Mouse (Mus musculus) testis, postnatal 14 days (tissue): ENCODE data around the gene Zfp335.

Experiments
- DNase-seq: peaks from one replicate; pipeline ENCODE4 v3.0.0; 2021; ENCODE audit warnings: low spot score

Zfp335 gene

GRCm38 (mm10) chr2:164911086-164912048 is at the start of gene Zfp335:
Zfp335 (minus strand) TSS chr2:164911757.
- DNase-seq: peak; percentile 95

GRCm38 (mm10) chr2:164960716-164961441 is 49.3 kb upstream of the Zfp335 start, which contains the start of gene Slc12a5:
Slc12a5 (plus strand) TSS chr2:164960802.
- DNase-seq: peak; percentile 79

- DNase-seq: no peak
Observed at GRCm38 (mm10) chr2:164957548-164958315, 46.2 kb upstream of the Zfp335 start.

DNA sequence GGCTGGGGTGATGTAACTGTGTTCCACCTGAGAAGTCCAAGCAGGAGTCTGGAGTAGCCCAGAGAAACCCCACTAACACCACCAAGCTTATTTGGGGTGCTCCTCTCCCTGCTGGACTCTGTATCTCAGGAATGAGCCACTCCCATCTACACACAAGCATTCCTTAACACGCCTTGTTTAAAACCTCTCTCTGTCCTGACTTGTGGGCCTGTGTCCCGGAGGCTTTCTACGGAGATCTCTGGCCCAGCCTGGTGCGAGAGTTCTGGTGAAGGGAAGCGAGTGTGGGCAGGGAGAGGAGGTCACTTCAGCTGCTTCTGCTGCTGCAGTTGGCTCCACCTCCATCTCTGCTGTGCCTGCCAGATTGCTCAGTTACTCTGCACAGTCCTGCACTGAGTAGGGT is 44.6 kb upstream of the Zfp335 start:
- DNase-seq: no peak

- no peak for DNase-seq
Observed at GRCm38 (mm10) chr2:164955725-164956124, 44.2 kb upstream of the Zfp335 start.

DNA sequence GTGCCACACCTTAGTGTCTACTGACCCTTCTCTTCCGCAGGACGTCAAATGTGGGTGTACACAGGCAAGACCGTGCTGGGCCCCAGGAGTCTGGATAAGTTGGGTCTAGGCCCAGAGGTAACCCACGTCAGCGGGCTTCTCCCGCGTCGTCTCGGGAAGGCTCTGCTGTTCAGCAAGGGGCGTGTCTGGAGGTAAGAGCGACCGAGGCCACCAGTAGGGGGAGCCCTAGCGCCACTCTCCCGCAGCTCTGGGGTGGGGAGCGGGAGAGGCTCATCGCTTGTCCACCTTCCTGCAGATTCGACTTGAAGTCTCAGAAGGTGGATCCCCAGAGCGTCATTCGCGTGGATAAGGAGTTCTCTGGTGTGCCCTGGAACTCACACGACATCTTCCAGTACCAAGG is 41.7 kb upstream of the Zfp335 start:
- peak; percentile 73 for DNase-seq

DNA sequence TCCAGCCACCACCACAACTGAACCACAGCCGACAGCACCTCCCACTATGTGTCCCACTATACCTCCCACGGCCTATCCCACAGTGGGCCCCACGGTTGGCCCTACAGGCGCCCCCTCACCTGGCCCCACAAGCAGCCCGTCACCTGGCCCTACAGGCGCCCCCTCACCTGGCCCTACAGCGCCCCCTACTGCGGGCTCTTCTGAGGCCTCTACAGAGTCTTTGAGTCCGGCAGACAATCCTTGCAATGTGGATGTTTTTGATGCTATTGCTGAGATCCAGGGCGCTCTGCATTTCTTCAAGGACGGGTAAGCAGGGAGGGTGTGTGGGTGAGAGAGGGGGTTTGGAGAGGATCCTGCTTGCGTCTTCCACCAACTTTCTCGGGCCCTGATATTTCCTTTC is 40.9 kb upstream of the Zfp335 start:
- DNase-seq: no peak

GRCm38 (mm10) chr2:164951745-164952144 is 40.2 kb upstream of the Zfp335 start:
- peak; percentile 46 for DNase-seq

DNA sequence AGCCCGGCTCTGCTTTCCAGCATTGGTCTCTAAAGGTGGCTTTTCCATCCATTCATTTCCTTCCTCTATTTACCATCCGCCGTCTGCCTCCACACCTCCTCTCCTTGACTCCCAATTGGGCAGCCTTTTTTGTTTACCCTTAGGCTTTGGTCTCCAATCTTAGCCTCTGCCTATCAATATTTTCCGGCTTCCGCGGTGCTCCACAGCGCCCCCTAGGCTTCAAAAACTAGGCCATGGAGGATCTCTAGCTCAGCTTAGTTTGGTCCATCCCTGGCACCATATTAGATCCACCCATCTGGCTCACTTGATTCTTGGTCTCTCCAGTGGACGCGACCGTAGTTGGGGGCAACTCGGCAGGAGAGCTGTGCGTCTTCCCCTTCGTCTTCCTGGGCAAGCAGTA is 38.9 kb upstream of the Zfp335 start:
- peak; percentile 42 for DNase-seq

- no peak for DNase-seq
Observed at GRCm38 (mm10) chr2:164948962-164949361, 37.4 kb upstream of the Zfp335 start.

GRCm38 (mm10) chr2:164947930-164948329 is 36.4 kb upstream of the Zfp335 start:
- no peak for DNase-seq

DNA sequence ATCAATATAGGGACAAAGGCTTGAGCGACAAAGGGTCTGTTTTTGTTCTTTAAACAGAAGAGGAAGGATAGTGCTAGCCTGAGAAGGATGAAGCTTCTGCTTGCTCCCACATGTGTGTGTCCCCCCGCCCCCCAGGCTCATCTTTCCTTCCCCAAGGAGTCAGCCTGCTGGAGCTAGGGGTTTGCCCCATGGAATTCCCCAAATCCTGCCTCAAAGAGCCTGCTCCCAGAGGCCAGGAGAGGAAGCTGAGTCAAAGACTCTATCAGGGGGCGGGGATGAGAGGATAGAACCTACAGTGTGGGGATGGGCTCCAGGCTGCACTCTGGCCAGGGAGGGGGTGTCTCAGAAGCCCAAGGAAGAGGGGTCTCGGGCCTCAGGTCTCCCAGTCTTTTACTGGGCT is 35.9 kb upstream of the Zfp335 start:
- no peak for DNase-seq

DNA sequence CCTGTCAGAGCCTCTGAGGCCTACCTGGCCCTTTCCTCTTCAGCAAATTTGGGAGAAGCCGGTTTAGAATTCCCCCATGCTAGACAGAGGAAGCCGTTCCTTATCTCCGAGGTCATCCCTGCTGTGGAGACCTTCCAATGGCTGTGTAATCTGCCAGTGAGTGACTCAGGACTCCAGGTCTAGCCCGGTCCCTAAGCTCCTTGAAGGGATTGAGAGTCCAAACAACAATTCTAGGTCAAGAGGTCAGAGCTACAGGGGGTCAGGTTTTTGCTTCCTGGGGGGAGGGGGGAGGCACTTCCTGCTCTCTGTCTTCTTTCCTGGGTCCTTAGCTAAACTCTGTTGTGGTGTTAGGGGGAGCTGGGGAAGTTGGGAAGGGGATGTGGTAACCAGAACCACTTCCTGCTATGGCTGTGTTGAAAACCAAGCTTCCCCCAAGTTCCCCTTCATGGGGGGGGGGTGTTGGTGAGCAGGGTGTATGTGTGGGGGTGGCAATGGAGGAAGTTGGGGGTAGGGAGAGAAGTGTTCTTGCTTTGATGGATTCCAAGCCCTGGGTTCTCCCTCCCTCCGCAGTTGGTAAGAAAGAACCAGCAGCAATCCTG is 31.2 kb upstream of the Zfp335 start:
- DNase-seq: no peak

- DNase-seq: no peak
Observed at GRCm38 (mm10) chr2:164940140-164940830, 28.7 kb upstream of the Zfp335 start, which contains the start of gene Mmp9. Mmp9 (plus strand) TSS chr2:164940780.

GRCm38 (mm10) chr2:164939106-164939505 is 27.5 kb upstream of the Zfp335 start:
- no peak for DNase-seq

DNA sequence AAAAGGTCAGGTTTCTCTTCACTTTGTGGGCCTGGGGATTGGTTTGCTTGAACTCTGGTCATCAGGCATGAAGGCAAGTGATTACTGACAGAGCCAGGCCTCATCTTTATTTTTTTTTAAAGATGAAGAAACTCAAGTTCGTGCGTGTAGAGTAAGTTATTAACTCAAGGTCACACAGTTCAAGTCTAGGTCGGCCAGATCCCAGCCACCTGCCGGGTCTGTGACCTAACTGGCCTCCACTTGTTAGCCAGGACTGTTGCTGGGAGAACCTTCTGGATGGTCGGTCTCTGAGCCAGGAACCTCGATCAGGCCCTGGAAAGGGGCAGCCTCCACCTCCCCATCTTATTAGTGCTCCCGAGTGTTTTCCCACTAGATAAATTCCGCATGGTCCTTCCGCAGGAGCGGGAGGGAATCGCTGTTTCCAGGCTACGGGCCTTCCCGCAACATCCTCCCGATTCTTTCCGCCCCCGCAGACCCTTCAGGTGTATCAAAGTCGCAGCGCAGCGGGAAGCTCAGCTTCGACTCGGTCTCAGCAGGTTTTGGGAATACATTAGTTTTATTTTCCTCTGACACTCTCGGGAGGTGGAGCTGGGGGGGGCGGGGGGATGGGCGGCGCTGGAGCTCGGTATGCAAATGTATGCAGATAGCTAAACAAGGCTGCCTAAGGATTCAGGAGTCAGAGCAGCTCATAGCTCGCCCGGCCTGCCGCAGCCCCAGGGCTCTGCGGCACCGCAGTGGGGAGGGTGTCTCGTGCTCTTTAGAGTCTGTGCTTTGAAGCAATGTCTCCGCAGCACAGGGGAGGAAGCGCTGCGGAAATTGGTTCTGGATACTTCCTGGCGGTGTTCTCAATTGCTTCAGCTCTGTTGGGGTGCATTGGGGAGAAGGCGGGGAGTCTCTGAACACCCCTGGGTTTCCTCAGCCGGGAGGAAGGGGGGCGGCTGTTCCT is 26.9 kb upstream of the Zfp335 start:
- peak; percentile 47 for DNase-seq

- no peak for DNase-seq
Observed at GRCm38 (mm10) chr2:164935991-164936390, 24.4 kb upstream of the Zfp335 start.

DNA sequence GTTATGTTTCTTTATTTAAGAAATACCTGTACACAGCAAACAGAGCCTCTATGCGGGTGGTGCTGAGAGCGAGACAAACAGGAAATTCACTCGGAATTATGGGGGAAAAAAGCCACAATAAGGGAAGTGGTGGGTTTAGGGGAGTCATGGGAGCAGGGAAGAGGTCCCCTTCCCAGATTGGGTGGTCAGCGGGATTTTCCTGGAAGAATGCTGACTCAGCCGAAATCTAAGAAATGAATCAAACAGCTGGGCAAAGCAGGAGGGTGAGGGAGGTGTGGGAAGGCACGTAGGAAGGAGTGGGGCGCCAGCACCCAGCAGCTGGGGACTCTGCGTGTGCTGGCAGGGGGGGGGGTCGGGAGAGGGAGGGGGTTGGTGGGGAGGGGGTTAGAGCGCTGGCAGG is 22.0 kb upstream of the Zfp335 start:
- DNase-seq: no peak

- no peak for DNase-seq
Observed at GRCm38 (mm10) chr2:164930706-164931581, 19.4 kb upstream of the Zfp335 start.
